ENCODE assay signal across 21 mouse cellular contexts in genomic region chr10:46135120-46135748, GRCm38 (mm10).
DNase-seq lines count a peak whose midpoint lies in the region; ATAC-seq and TF ChIP-seq lines count a peak whose summit lies in the region.
"Had no signal": no experiment of that assay in that cellular context is flagged by ENCODE, and none has a peak within 500 bp of the region (broad histone marks: within the 10 kb centered on the region; RNA-seq: fewer than 3 reads in every experiment).

No protein-coding gene starts in this region.

- H3K4me3 ChIP-seq in forebrain, embryonic 14.5 days (ENCODE audit: low read depth, low read length), result no peak overlapping the region
- no peak overlapping the region for H3K4me3 ChIP-seq in forebrain, embryonic 10.5 days
- H3K4me3 ChIP-seq in midbrain, postnatal 0 days (ENCODE audit: low read depth, low read length), result no peak overlapping the region
- H3K4me3 ChIP-seq in midbrain, embryonic 16.5 days (ENCODE audit: low read depth, low read length), result no peak overlapping the region
- H3K4me3 ChIP-seq: embryonic facial prominence, embryonic 12.5 days; heart, embryonic 10.5 days; hindbrain, embryonic 10.5 days; layer of hippocampus, adult 2 months had no signal

- H3K9me3 ChIP-seq in forebrain, embryonic 14.5 days (replicated peaks; ENCODE audit: control insufficient read depth, low read length), result no peaks in the 10 kb centered on the region
- H3K9me3 ChIP-seq in forebrain, embryonic 10.5 days, result no peaks in the 10 kb centered on the region
- no peaks in the 10 kb centered on the region for H3K9me3 ChIP-seq in midbrain, postnatal 0 days (ENCODE audit: low read length)
- H3K9me3 ChIP-seq in midbrain, embryonic 16.5 days (replicated peaks; ENCODE audit: control insufficient read depth, low read length, poor library complexity, severe bottlenecking), result no peaks in the 10 kb centered on the region
- H3K9me3 ChIP-seq: embryonic facial prominence, embryonic 12.5 days; G1E; heart, embryonic 10.5 days; hindbrain, embryonic 10.5 days had no signal

- ATAC-seq in forebrain, embryonic 14.5 days, result peak; percentile 37; the same call in 1 of the 2 replicates
- no peak for ATAC-seq in midbrain, postnatal 0 days (ENCODE audit: low FRiP score)
- no peak for ATAC-seq in midbrain, embryonic 16.5 days
- ATAC-seq: activated CD4-positive, CD25-positive, alpha-beta regulatory T cell, adult 4 months; lung, postnatal 0 days had no signal

- H3K4me2 ChIP-seq in forebrain, embryonic 14.5 days (ENCODE audit: low read length), result no peak overlapping the region
- H3K4me2 ChIP-seq in midbrain, postnatal 0 days (ENCODE audit: low read depth, low read length, poor library complexity, severe bottlenecking), result no peak overlapping the region
- H3K4me2 ChIP-seq in midbrain, embryonic 16.5 days (ENCODE audit: low read length), result no peak overlapping the region
- H3K4me2 ChIP-seq: embryonic facial prominence, embryonic 12.5 days had no signal

- H3K9ac ChIP-seq in forebrain, embryonic 14.5 days (ENCODE audit: low read length), result no peak overlapping the region
- no peak overlapping the region for H3K9ac ChIP-seq in midbrain, postnatal 0 days (replicated peaks; ENCODE audit: low read length, poor library complexity, severe bottlenecking)
- H3K9ac ChIP-seq in midbrain, embryonic 16.5 days (ENCODE audit: low read depth, low read length), result no peak overlapping the region
- H3K9ac ChIP-seq: embryonic facial prominence, embryonic 12.5 days had no signal

- no peaks in the 10 kb centered on the region for H3K27me3 ChIP-seq in forebrain, embryonic 14.5 days (replicated peaks; ENCODE audit: control insufficient read depth, insufficient read depth, low read length)
- H3K27me3 ChIP-seq in forebrain, embryonic 10.5 days (ENCODE audit: poor library complexity, severe bottlenecking), result no peaks in the 10 kb centered on the region
- no peaks in the 10 kb centered on the region for H3K27me3 ChIP-seq in midbrain, postnatal 0 days (ENCODE audit: insufficient read depth, low read length)
- no peaks in the 10 kb centered on the region for H3K27me3 ChIP-seq in midbrain, embryonic 16.5 days (ENCODE audit: control insufficient read depth, insufficient read depth, low read depth, low read length)
- H3K27me3 ChIP-seq: embryonic facial prominence, embryonic 12.5 days had no signal

- DNase-seq in forebrain, embryonic 14.5 days (ENCODE audit: low spot score), result peak; percentile 64
- DNase-seq in forebrain, embryonic 10.5 days (ENCODE audit: extremely low spot score, low spot score), result no peak
- peak; percentile 11 for DNase-seq in midbrain, postnatal 0 days (ENCODE audit: low spot score)
- DNase-seq in cerebellum, adult 9-10 months, result peak; percentile 58
- no peak for DNase-seq in thymus, adult 18-20 months
- no peak for DNase-seq in gastrocnemius, postnatal 36 days
- DNase-seq: adrenal gland, postnatal 10 days; kidney, adult 18-20 months; kidney, postnatal 10 days; liver; midbrain, embryonic 14.5 days; right cerebral cortex, adult 18-20 months; thymus, postnatal 36 days had no signal

- intact Hi-C loops in gastrocnemius, postnatal 36 days (cut with DNase I), result no loop called here

- H3K36me3 ChIP-seq in forebrain, embryonic 14.5 days (ENCODE audit: control insufficient read depth, insufficient read depth, low read length), result no peaks in the 10 kb centered on the region
- no peaks in the 10 kb centered on the region for H3K36me3 ChIP-seq in forebrain, embryonic 10.5 days (replicated peaks)
- H3K36me3 ChIP-seq in midbrain, postnatal 0 days (ENCODE audit: insufficient read depth, low read length), result no peaks in the 10 kb centered on the region
- no peaks in the 10 kb centered on the region for H3K36me3 ChIP-seq in midbrain, embryonic 16.5 days (ENCODE audit: control insufficient read depth, insufficient read depth, low read length)
- H3K36me3 ChIP-seq: embryonic facial prominence, embryonic 12.5 days; G1E; heart, embryonic 10.5 days; hindbrain, embryonic 10.5 days had no signal

- WGBS in forebrain, embryonic 14.5 days, result 69% methylated on average over 2 of the region's 2 CpGs
- WGBS in forebrain, embryonic 10.5 days, result 87% methylated on average over 2 of the region's 2 CpGs
- WGBS in midbrain, postnatal 0 days, result 51% methylated on average over 2 of the region's 2 CpGs
- WGBS in midbrain, embryonic 16.5 days, result 64% methylated on average over 2 of the region's 2 CpGs

- no peak for TF ChIP-seq CTCF in midbrain, postnatal 0 days (IDR thresholded peaks at IDR 0.05)

- H3K4me1 ChIP-seq in forebrain, embryonic 14.5 days (ENCODE audit: control insufficient read depth, insufficient read depth, low read length), result no peaks in the 10 kb centered on the region
- H3K4me1 ChIP-seq in forebrain, embryonic 10.5 days, result no peaks in the 10 kb centered on the region
- H3K4me1 ChIP-seq in midbrain, postnatal 0 days (ENCODE audit: insufficient read depth, low read length), result no peaks in the 10 kb centered on the region
- no peaks in the 10 kb centered on the region for H3K4me1 ChIP-seq in midbrain, embryonic 16.5 days (ENCODE audit: control insufficient read depth, insufficient read depth, low read length)
- H3K4me1 ChIP-seq: embryonic facial prominence, embryonic 12.5 days; heart, embryonic 10.5 days; hindbrain, embryonic 10.5 days had no signal

- H3K27ac ChIP-seq in forebrain, embryonic 14.5 days (ENCODE audit: low read depth, low read length), result no peak overlapping the region
- H3K27ac ChIP-seq in forebrain, embryonic 10.5 days, result no peak overlapping the region
- H3K27ac ChIP-seq in midbrain, postnatal 0 days (ENCODE audit: low read depth, low read length), result no peak overlapping the region
- H3K27ac ChIP-seq in midbrain, embryonic 16.5 days (ENCODE audit: low read length), result no peak overlapping the region
- H3K27ac ChIP-seq: embryonic facial prominence, embryonic 12.5 days; heart, embryonic 10.5 days; hindbrain, embryonic 10.5 days; layer of hippocampus, adult 2 months had no signal

Comparison
In these comparisons a context has a peak if more than half of its experiments do, and no peak if none do; other contexts are left out.
1. DNase-seq: peak in forebrain, embryonic 14.5 days (single experiment), midbrain, postnatal 0 days (single experiment) and cerebellum, adult 9-10 months (single experiment); none in forebrain, embryonic 10.5 days (single experiment), thymus, adult 18-20 months (0 of 2) and gastrocnemius, postnatal 36 days (0 of 2).